Mouse (Mus musculus): ENCODE measurements at regions not wholly inside any gene's neighbourhood (a gene's known extent, or its start where the extent isn't known, plus 50 kb on each side); places are given as distances from the start of the nearest gene placed in this dataset.

GRCm38 (mm10) chr15:87191901-87192300 lies 352.2 kb upstream of the Fam19a5 start:
- no peaks in the 10 kb centered on the region for H3K4me1 ChIP-seq (ENCODE audit: control insufficient read depth)
- no peaks in the 10 kb centered on the region for H3K27me3 ChIP-seq (ENCODE audit: control insufficient read depth)
- TF ChIP-seq TAL1 (IDR thresholded peaks at IDR 0.05; ENCODE audit: low read length): no peak
- TF ChIP-seq GATA1 (IDR thresholded peaks at IDR 0.05; ENCODE audit: low read length): no peak
- no peaks in the 10 kb centered on the region for H3K36me3 ChIP-seq (ENCODE audit: control insufficient read depth)
- H3K9me3 ChIP-seq (ENCODE audit: control insufficient read depth, low read length): peaks cover 67% of the 10 kb centered on the region
- no peak overlapping the region for H3K4me3 ChIP-seq (replicated peaks)

- Histone ChIP-seq H3K36me3 (ENCODE audit: control insufficient read depth) (no peaks in the 10 kb centered on the region), H3K4me1 (ENCODE audit: control insufficient read depth) (no peaks in the 10 kb centered on the region), H3K9me3 (ENCODE audit: control insufficient read depth, low read length) (peaks cover 63% of the 10 kb centered on the region), H3K27me3 (ENCODE audit: control insufficient read depth) (no peaks in the 10 kb centered on the region), H3K4me3 (replicated peaks) (no peak overlapping the region)
- TF ChIP-seq TAL1 (IDR thresholded peaks at IDR 0.05; ENCODE audit: low read length) (no peak), GATA1 (IDR thresholded peaks at IDR 0.05; ENCODE audit: low read length) (no peak)
These were observed 347.7 kb upstream of the Fam19a5 start for GRCm38 (mm10) chr15:87196306-87196893.

- TF ChIP-seq GATA1 (IDR thresholded peaks at IDR 0.05; ENCODE audit: low read length) (no peak), TAL1 (IDR thresholded peaks at IDR 0.05; ENCODE audit: low read length) (no peak)
- Histone ChIP-seq H3K36me3 (ENCODE audit: control insufficient read depth) (no peaks in the 10 kb centered on the region), H3K4me1 (ENCODE audit: control insufficient read depth) (no peaks in the 10 kb centered on the region), H3K27me3 (ENCODE audit: control insufficient read depth) (no peaks in the 10 kb centered on the region), H3K9me3 (ENCODE audit: control insufficient read depth, low read length) (peaks cover 73% of the 10 kb centered on the region), H3K4me3 (replicated peaks) (no peak overlapping the region)
These were observed 344.5 kb upstream of the Fam19a5 start for GRCm38 (mm10) chr15:87199641-87200040.

- H3K36me3 ChIP-seq (ENCODE audit: control insufficient read depth): no peaks in the 10 kb centered on the region
- TF ChIP-seq TAL1 (IDR thresholded peaks at IDR 0.05; ENCODE audit: low read length) (no peak), GATA1 (IDR thresholded peaks at IDR 0.05; ENCODE audit: low read length) (no peak)
- H3K4me3 ChIP-seq (replicated peaks): no peak overlapping the region
- peaks cover 71% of the 10 kb centered on the region for H3K9me3 ChIP-seq (ENCODE audit: control insufficient read depth, low read length)
- H3K4me1 ChIP-seq (ENCODE audit: control insufficient read depth): no peaks in the 10 kb centered on the region
- H3K27me3 ChIP-seq (ENCODE audit: control insufficient read depth): no peaks in the 10 kb centered on the region
These were observed 343.6 kb upstream of the Fam19a5 start for GRCm38 (mm10) chr15:87200282-87201048.

GRCm38 (mm10) chr15:87201055-87201454 lies 343.0 kb upstream of the Fam19a5 start:
- Histone ChIP-seq H3K9me3 (ENCODE audit: control insufficient read depth, low read length) (peaks cover 70% of the 10 kb centered on the region), H3K27me3 (ENCODE audit: control insufficient read depth) (no peaks in the 10 kb centered on the region), H3K4me1 (ENCODE audit: control insufficient read depth) (no peaks in the 10 kb centered on the region), H3K36me3 (ENCODE audit: control insufficient read depth) (no peaks in the 10 kb centered on the region), H3K4me3 (replicated peaks) (no peak overlapping the region)
- no peak for TF ChIP-seq TAL1 (IDR thresholded peaks at IDR 0.05; ENCODE audit: low read length)

GRCm38 (mm10) chr15:87229951-87230350 lies 314.1 kb upstream of the Fam19a5 start:
- H3K27me3 ChIP-seq (ENCODE audit: control insufficient read depth): no peaks in the 10 kb centered on the region
- H3K4me3 ChIP-seq (replicated peaks): no peak overlapping the region
- TF ChIP-seq TAL1 (IDR thresholded peaks at IDR 0.05; ENCODE audit: low read length) (no peak), GATA1 (IDR thresholded peaks at IDR 0.05; ENCODE audit: low read length) (no peak)
- H3K36me3 ChIP-seq (ENCODE audit: control insufficient read depth): no peaks in the 10 kb centered on the region
- H3K9me3 ChIP-seq (ENCODE audit: control insufficient read depth, low read length): peaks cover 53% of the 10 kb centered on the region
- H3K4me1 ChIP-seq (ENCODE audit: control insufficient read depth): no peaks in the 10 kb centered on the region

GRCm38 (mm10) chr15:87236096-87236495 lies 308.0 kb upstream of the Fam19a5 start:
- peaks cover 58% of the 10 kb centered on the region for H3K9me3 ChIP-seq (ENCODE audit: control insufficient read depth, low read length)
- H3K36me3 ChIP-seq (ENCODE audit: control insufficient read depth): no peaks in the 10 kb centered on the region
- no peak overlapping the region for H3K4me3 ChIP-seq (replicated peaks)
- TF ChIP-seq TAL1 (IDR thresholded peaks at IDR 0.05; ENCODE audit: low read length) (no peak), GATA1 (IDR thresholded peaks at IDR 0.05; ENCODE audit: low read length) (no peak)
- no peaks in the 10 kb centered on the region for H3K4me1 ChIP-seq (ENCODE audit: control insufficient read depth)
- no peaks in the 10 kb centered on the region for H3K27me3 ChIP-seq (ENCODE audit: control insufficient read depth)

GRCm38 (mm10) chr15:87239057-87239456 lies 305.0 kb upstream of the Fam19a5 start:
- Histone ChIP-seq H3K4me1 (ENCODE audit: control insufficient read depth) (no peaks in the 10 kb centered on the region), H3K36me3 (ENCODE audit: control insufficient read depth) (no peaks in the 10 kb centered on the region), H3K4me3 (replicated peaks) (no peak overlapping the region), H3K27me3 (ENCODE audit: control insufficient read depth) (no peaks in the 10 kb centered on the region), H3K9me3 (ENCODE audit: control insufficient read depth, low read length) (peaks cover 47% of the 10 kb centered on the region)
- no peak for TF ChIP-seq GATA1 (IDR thresholded peaks at IDR 0.05; ENCODE audit: low read length)
- no peak for TF ChIP-seq TAL1 (IDR thresholded peaks at IDR 0.05; ENCODE audit: low read length)

- Histone ChIP-seq H3K9me3 (ENCODE audit: control insufficient read depth, low read length) (peaks cover 46% of the 10 kb centered on the region), H3K4me3 (replicated peaks) (no peak overlapping the region), H3K36me3 (ENCODE audit: control insufficient read depth) (no peaks in the 10 kb centered on the region), H3K27me3 (ENCODE audit: control insufficient read depth) (no peaks in the 10 kb centered on the region), H3K4me1 (ENCODE audit: control insufficient read depth) (no peaks in the 10 kb centered on the region)
- no peak for TF ChIP-seq TAL1 (IDR thresholded peaks at IDR 0.05; ENCODE audit: low read length)
- TF ChIP-seq GATA1 (IDR thresholded peaks at IDR 0.05; ENCODE audit: low read length): no peak
These were observed 282.6 kb upstream of the Fam19a5 start for GRCm38 (mm10) chr15:87261497-87261896.
